ENCODE assay signal across 8 mouse cellular contexts in genomic region chr7:68480770-68481169, GRCm38 (mm10).
DNase-seq lines count a peak whose midpoint lies in the region; ATAC-seq and TF ChIP-seq lines count a peak whose summit lies in the region.

No protein-coding gene starts in this region.

- H3K9ac ChIP-seq in heart, embryonic 12.5 days: no peak overlapping the region

- TF ChIP-seq POLR2A in bone marrow macrophage, adult 2 months (IDR thresholded peaks at IDR 0.05; ENCODE audit: borderline replicate concordance, low read depth, low read length): no peak
- TF ChIP-seq POLR2A in embryonic fibroblast, embryonic 13.5 days (IDR thresholded peaks at IDR 0.05; ENCODE audit: low read depth, low read length): no peak
- no peak for TF ChIP-seq POLR2A in small intestine, adult 2 months (IDR thresholded peaks at IDR 0.05; ENCODE audit: low read depth, low read length)

- peaks cover 22% of the 10 kb centered on the region; the same call in 1 of the 2 replicates for H3K27me3 ChIP-seq in heart, embryonic 12.5 days (replicated peaks)
- H3K27me3 ChIP-seq in small intestine, adult 2 months (ENCODE audit: control insufficient read depth, insufficient read depth, low read length): no peaks in the 10 kb centered on the region

- peak; percentile 30; the same call in 1 of the 2 replicates for TF ChIP-seq CTCF in bone marrow macrophage, adult 2 months (IDR thresholded peaks at IDR 0.05; ENCODE audit: low read depth, low read length)
- TF ChIP-seq CTCF in embryonic fibroblast, embryonic 13.5 days (IDR thresholded peaks at IDR 0.05; ENCODE audit: borderline replicate concordance, insufficient read depth, low read length): peak; percentile 57; the same call in 1 of the 2 replicates
- TF ChIP-seq CTCF in small intestine, adult 2 months (IDR thresholded peaks at IDR 0.05; ENCODE audit: extremely low read depth, insufficient read length, insufficient replicate concordance, low read depth, low read length): peak; percentile 55; the same call in 1 of the 2 replicates

- intact Hi-C loops in heart, postnatal 36 days (cut with DNase I): loop anchor here (1.0 kb wide), 1 partner anchor 106 kb away; no protein-coding TSS in a partner anchor

- 0 out of 2 replicates have a peak, but pooled peaks cover 3% of the 10 kb centered on the region for H3K4me1 ChIP-seq in heart, embryonic 12.5 days (replicated peaks)
- H3K4me1 ChIP-seq in bone marrow macrophage, adult 2 months (ENCODE audit: control insufficient read depth, insufficient read depth, low read length): no peaks in the 10 kb centered on the region
- H3K4me1 ChIP-seq in embryonic fibroblast, embryonic 13.5 days (ENCODE audit: control insufficient read depth, insufficient read depth, low read length): no peaks in the 10 kb centered on the region
- no peaks in the 10 kb centered on the region for H3K4me1 ChIP-seq in small intestine, adult 2 months (ENCODE audit: control insufficient read depth, insufficient read depth, insufficient read length, low read length)

- no peaks in the 10 kb centered on the region for H3K36me3 ChIP-seq in heart, embryonic 12.5 days
- H3K36me3 ChIP-seq in small intestine, adult 2 months (ENCODE audit: control insufficient read depth, insufficient read depth, low read length): no peaks in the 10 kb centered on the region

- no peak overlapping the region for H3K4me3 ChIP-seq in heart, embryonic 12.5 days
- H3K4me3 ChIP-seq in bone marrow macrophage, adult 2 months (ENCODE audit: insufficient read depth, low read length): no peak overlapping the region
- H3K4me3 ChIP-seq in embryonic fibroblast, embryonic 13.5 days (ENCODE audit: insufficient read depth, low read length): no peak overlapping the region
- H3K4me3 ChIP-seq in small intestine, adult 2 months (ENCODE audit: low read depth, low read length): no peak overlapping the region

- no peak overlapping the region for H3K4me2 ChIP-seq in heart, embryonic 12.5 days

- ATAC-seq in heart, embryonic 12.5 days (ENCODE audit: insufficient number of reproducible peaks, low FRiP score): no peak

- H3K27ac ChIP-seq in heart, embryonic 12.5 days (ENCODE audit: poor library complexity, severe bottlenecking): no peak overlapping the region
- no peak overlapping the region for H3K27ac ChIP-seq in bone marrow macrophage, adult 2 months (ENCODE audit: insufficient read depth, low read depth, low read length)
- no peak overlapping the region for H3K27ac ChIP-seq in embryonic fibroblast, embryonic 13.5 days (ENCODE audit: insufficient read depth, low read length)
- no peak overlapping the region for H3K27ac ChIP-seq in small intestine, adult 2 months (ENCODE audit: insufficient read depth, low read depth, low read length)

- H3K9me3 ChIP-seq in heart, embryonic 12.5 days (replicated peaks): no peaks in the 10 kb centered on the region

- peak; percentile 89 for DNase-seq in heart, adult 11 months
- peak; percentile 39 to 53 for DNase-seq in heart, postnatal 36 days
- DNase-seq in layer of hippocampus, adult 9-11 months: peak; percentile 5
- DNase-seq in lung, postnatal 36 days: peak; percentile 69

- WGBS in heart, embryonic 12.5 days: 27% methylated on average over 7 of the region's 7 CpGs
- WGBS in small intestine, adult 2 months: 19% methylated on average over 7 of the region's 7 CpGs

Comparison
In these comparisons a context has a peak if more than half of its experiments do, and no peak if none do; other contexts are left out.
1. DNase-seq: peak in every context shown above with its lines; median percentile 89 in heart, adult 11 months; 69 in lung, postnatal 36 days; 46 in heart, postnatal 36 days; 5 in layer of hippocampus, adult 9-11 months.